In the genomic region with DNA sequence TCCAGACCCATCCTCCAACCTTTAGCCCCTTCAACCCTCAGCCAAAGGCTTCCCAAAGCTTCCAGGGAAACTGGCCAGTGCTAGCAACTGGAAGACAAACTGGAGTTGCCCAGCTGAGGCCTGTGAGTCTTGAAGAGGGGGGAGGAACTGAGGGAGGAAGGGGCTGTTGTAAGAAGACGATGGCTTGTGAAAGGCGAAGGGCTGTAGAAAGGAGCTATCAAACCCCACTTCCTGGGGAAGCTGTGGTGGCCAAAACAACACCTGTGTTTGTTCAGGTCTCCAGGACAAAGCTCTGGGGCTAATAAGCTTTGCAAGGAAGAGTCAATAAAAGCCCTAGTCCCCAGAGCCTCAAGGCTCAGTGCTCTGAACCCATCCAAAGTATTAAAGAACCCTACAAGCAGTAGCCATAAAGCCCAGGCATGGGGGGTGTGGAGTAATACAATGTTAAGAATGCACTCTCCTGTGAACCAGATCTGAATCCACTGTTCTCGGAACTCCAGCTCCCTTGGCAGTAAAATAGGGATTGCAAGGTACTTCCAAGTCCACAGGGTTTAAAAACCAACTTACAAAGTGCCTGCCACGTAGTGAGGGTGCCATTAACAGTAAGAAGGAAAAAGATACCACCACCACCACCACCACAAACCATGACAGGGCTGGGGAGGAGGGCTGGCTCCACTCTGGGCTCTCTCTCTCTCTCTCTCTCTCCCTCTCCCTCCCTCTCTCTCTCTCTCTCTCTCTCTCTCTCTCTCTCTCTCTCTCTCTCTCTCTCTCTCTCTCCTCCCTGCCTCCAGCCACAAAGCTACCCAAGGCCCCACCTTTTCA, we compare ENCODE assay signal across 14 mouse cellular contexts. TPM values are rescaled to one million over a fixed set of nuclear protein-coding genes. Genes with fewer than 3 reads are reported as not detected.
DNase-seq lines count a peak whose midpoint lies in the region; ATAC-seq lines count a peak whose summit lies in the region.
"Had no signal": no experiment of that assay in that cellular context is flagged by ENCODE, and none has a peak within 500 bp of the region (broad histone marks: within the 10 kb centered on the region; RNA-seq: fewer than 3 reads in every experiment).

No protein-coding gene starts in this region.

- peak overlapping the region; percentile 48 for H3K27ac ChIP-seq in heart, embryonic 12.5 days (ENCODE audit: poor library complexity, severe bottlenecking)
- H3K27ac ChIP-seq in lung, embryonic 15.5 days = peak overlapping the region; percentile 67
- peak overlapping the region; percentile 49; the same call in 1 of the 2 replicates for H3K27ac ChIP-seq in embryonic facial prominence, embryonic 14.5 days (replicated peaks; ENCODE audit: low read depth, low read length)
- H3K27ac ChIP-seq: liver, embryonic 13.5 days had no signal

- intact Hi-C loops in heart, postnatal 10 days (cut with DNase I) = no loop called here

- H3K27me3 ChIP-seq in heart, embryonic 12.5 days (replicated peaks) = no peaks in the 10 kb centered on the region
- no peaks in the 10 kb centered on the region for H3K27me3 ChIP-seq in lung, embryonic 15.5 days
- no peaks in the 10 kb centered on the region for H3K27me3 ChIP-seq in embryonic facial prominence, embryonic 14.5 days (replicated peaks; ENCODE audit: control insufficient read depth, insufficient read depth, low read length)
- H3K27me3 ChIP-seq: liver, embryonic 13.5 days had no signal

- no peak for DNase-seq in heart, postnatal 10 days
- no peak for DNase-seq in lung, postnatal 4 days
- no peak for DNase-seq in embryonic facial prominence, embryonic 14.5 days (ENCODE audit: low spot score)
- peak; percentile 46 for DNase-seq in naive thymus-derived CD4-positive, alpha-beta T cell, adult 2 months (ENCODE audit: low read depth)
- DNase-seq in ovary, postnatal 14 days (ENCODE audit: low spot score) = no peak
- DNase-seq in gastrocnemius, adult 8-10 months (ENCODE audit: low spot score in 2 of 2) = no peak
- DNase-seq: adrenal gland, adult 2 months; cerebellum, adult 9-11 months; kidney, postnatal 10 days; liver, embryonic 13.5 days had no signal

- H3K4me2 ChIP-seq in heart, embryonic 12.5 days = peak overlapping the region; percentile 14; the same call in 1 of the 2 replicates
- H3K4me2 ChIP-seq in lung, embryonic 15.5 days = no peak overlapping the region
- no peak overlapping the region for H3K4me2 ChIP-seq in embryonic facial prominence, embryonic 14.5 days (ENCODE audit: low read depth, low read length)
- H3K4me2 ChIP-seq: liver, embryonic 13.5 days had no signal

- no peaks in the 10 kb centered on the region for H3K9me3 ChIP-seq in heart, embryonic 12.5 days (replicated peaks)
- H3K9me3 ChIP-seq in lung, embryonic 15.5 days = no peaks in the 10 kb centered on the region
- H3K9me3 ChIP-seq in embryonic facial prominence, embryonic 14.5 days (ENCODE audit: control insufficient read depth, low read length) = no peaks in the 10 kb centered on the region
- H3K9me3 ChIP-seq: liver, embryonic 13.5 days had no signal

- no peak overlapping the region for H3K4me3 ChIP-seq in heart, embryonic 12.5 days
- H3K4me3 ChIP-seq in lung, embryonic 15.5 days = no peak overlapping the region
- H3K4me3 ChIP-seq in embryonic facial prominence, embryonic 14.5 days (ENCODE audit: low read depth, low read length) = no peak overlapping the region
- H3K4me3 ChIP-seq: liver, embryonic 13.5 days; myocyte had no signal

- H3K36me3 ChIP-seq in heart, embryonic 12.5 days = peaks cover 23% of the 10 kb centered on the region
- H3K36me3 ChIP-seq in lung, embryonic 15.5 days = peaks cover 16% of the 10 kb centered on the region; the same call in 1 of the 2 replicates
- peaks cover 21% of the 10 kb centered on the region; the same call in 1 of the 2 replicates for H3K36me3 ChIP-seq in embryonic facial prominence, embryonic 14.5 days (ENCODE audit: control insufficient read depth, insufficient read depth, low read length)

- H3K9ac ChIP-seq in heart, embryonic 12.5 days = 0 out of 2 replicates have a peak overlapping the region, but pooled peaks have one; percentile 27
- no peak overlapping the region for H3K9ac ChIP-seq in lung, embryonic 15.5 days
- H3K9ac ChIP-seq in embryonic facial prominence, embryonic 14.5 days (ENCODE audit: low read depth, low read length) = no peak overlapping the region
- H3K9ac ChIP-seq: liver, embryonic 13.5 days had no signal

- no peak for ATAC-seq in heart, embryonic 12.5 days (ENCODE audit: insufficient number of reproducible peaks, low FRiP score)
- no peak for ATAC-seq in lung, embryonic 15.5 days (ENCODE audit: borderline replicate concordance, extremely low read depth, low FRiP score, low TSS enrichment)
- ATAC-seq in embryonic facial prominence, embryonic 14.5 days (ENCODE audit: low read depth) = no peak
- ATAC-seq: forebrain, embryonic 16.5 days had no signal

- H3K4me1 ChIP-seq in heart, embryonic 12.5 days (replicated peaks) = peaks cover 76% of the 10 kb centered on the region
- peaks cover 64% of the 10 kb centered on the region for H3K4me1 ChIP-seq in lung, embryonic 15.5 days
- peaks cover 53% of the 10 kb centered on the region for H3K4me1 ChIP-seq in embryonic facial prominence, embryonic 14.5 days (ENCODE audit: control insufficient read depth, insufficient read depth, low read length)

- 46% methylated on average over 4 of the region's 4 CpGs for WGBS in heart, embryonic 12.5 days
- WGBS in lung, embryonic 15.5 days = 38% methylated on average over 4 of the region's 4 CpGs
- 57% methylated on average over 4 of the region's 4 CpGs for WGBS in embryonic facial prominence, embryonic 14.5 days

RNA-seq across cellular contexts. Expression of gene Actn1, which starts 49.2 kb away (rescaled TPM):
- 63.6 and 65.0 TPM in 2 replicates for polyA plus RNA-seq in heart, embryonic 12.5 days (2016; fragmentation: Nextera tagmentation; extraction: Ambion mirVana)
- 10 to 100 TPM; 70.7 to 71.9 TPM for total RNA-seq in heart, postnatal 10 days (2021)
- 53.4 and 57.3 TPM in 2 replicates for polyA plus RNA-seq in lung, embryonic 15.5 days (2015; fragmentation: Nextera tagmentation; extraction: Ambion mirVana)
- 33.0 and 34.6 TPM in 2 replicates for polyA plus RNA-seq in embryonic facial prominence, embryonic 14.5 days (2014; fragmentation: Nextera tagmentation; extraction: Ambion mirVana)
- 1 to 10 TPM; 6.1 to 9.6 (median 7.4) TPM for total RNA-seq in gastrocnemius, adult 8-10 months (2022)
